Mouse (Mus musculus): ENCODE data around the gene Ube2d1. TPM values are rescaled to one million over a fixed set of nuclear protein-coding genes. Genes with fewer than 3 reads are reported as not detected.

Ube2d1 gene
- polyA plus RNA-seq, 1 experiment from 2014 or later: 86.9 TPM

GRCm38 (mm10) chr10:71273008-71273739, 11.9 kb downstream of the Ube2d1 start:
- 77% methylated on average over 9 of the region's 9 CpGs for WGBS (ENCODE audit: insufficient replicate concordance)
- H3K9me3 ChIP-seq (replicated peaks; ENCODE audit: control insufficient read depth, low read length): no peaks in the 10 kb centered on the region
- no peak overlapping the region for H3K4me3 ChIP-seq (ENCODE audit: low read depth, low read length)
- H3K4me1 ChIP-seq (ENCODE audit: control insufficient read depth, insufficient read depth, low read length): no peaks in the 10 kb centered on the region
- no peak overlapping the region for H3K27ac ChIP-seq (ENCODE audit: low read depth, low read length)
- H3K27me3 ChIP-seq (ENCODE audit: control insufficient read depth, insufficient read depth, low read length): no peaks in the 10 kb centered on the region
- ATAC-seq (replicated peaks; ENCODE audit: insufficient number of reproducible peaks, low FRiP score, low TSS enrichment): no peak
- H3K4me2 ChIP-seq: no peak overlapping the region
- no peaks in the 10 kb centered on the region for H3K36me3 ChIP-seq (ENCODE audit: control insufficient read depth, insufficient read depth, low read length)
- no peak overlapping the region for H3K9ac ChIP-seq (ENCODE audit: low read depth, low read length)

DNA sequence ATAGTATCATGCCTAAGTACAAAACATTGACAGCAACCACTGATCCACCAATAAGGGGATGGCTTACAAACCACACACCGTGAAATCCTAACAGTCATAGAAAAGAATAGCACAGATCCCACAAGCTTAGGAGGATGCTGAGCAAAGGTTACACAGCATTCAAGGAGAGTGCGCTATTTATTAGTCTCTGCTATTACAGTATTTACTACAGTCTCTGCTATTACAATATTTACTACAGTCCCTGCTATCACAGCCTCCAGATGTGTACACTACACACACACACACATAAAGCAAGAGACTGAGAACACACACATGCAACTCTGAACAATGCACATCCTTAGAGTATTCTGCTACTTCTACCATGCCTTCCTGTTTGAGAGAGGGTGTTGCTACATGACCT, 17.1 kb downstream of the Ube2d1 start:
- H3K27ac ChIP-seq (ENCODE audit: low read depth, low read length): no peak overlapping the region
- ATAC-seq (replicated peaks; ENCODE audit: insufficient number of reproducible peaks, low FRiP score, low TSS enrichment): no peak
- no peak overlapping the region for H3K4me3 ChIP-seq (ENCODE audit: low read depth, low read length)
- H3K4me1 ChIP-seq (ENCODE audit: control insufficient read depth, insufficient read depth, low read length): no peaks in the 10 kb centered on the region; the same call in 1 of the 2 replicates
- no peak overlapping the region for H3K9ac ChIP-seq (ENCODE audit: low read depth, low read length)
- no peaks in the 10 kb centered on the region for H3K36me3 ChIP-seq (ENCODE audit: control insufficient read depth, insufficient read depth, low read length)
- H3K9me3 ChIP-seq (replicated peaks; ENCODE audit: control insufficient read depth, low read length): no peaks in the 10 kb centered on the region
- H3K4me2 ChIP-seq: no peak overlapping the region
- H3K27me3 ChIP-seq (ENCODE audit: control insufficient read depth, insufficient read depth, low read length): no peaks in the 10 kb centered on the region
- 88% methylated on average over 2 of the region's 2 CpGs for WGBS (ENCODE audit: insufficient replicate concordance)

DNA sequence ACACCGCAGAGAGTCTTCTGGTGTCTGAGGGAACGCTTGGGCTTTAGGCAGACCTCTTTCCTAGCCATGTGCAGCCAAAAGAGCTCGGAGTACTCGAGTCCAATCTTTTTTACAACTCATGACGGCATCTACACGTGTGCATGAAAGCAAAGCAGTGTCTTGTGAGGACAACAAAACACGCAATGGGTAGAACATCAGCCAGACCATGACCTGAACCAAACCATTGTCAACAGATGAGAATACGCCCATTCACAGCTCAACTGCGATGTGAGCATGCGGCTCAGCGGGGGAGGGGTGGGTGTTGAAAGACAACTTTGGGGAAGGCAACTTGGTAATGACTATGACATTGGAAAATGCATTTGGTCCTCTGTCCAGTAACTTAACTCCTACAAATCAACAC, 17.6 kb downstream of the Ube2d1 start:
- Histone ChIP-seq H3K4me2 (no peak overlapping the region), H3K27ac (ENCODE audit: low read depth, low read length) (no peak overlapping the region), H3K36me3 (ENCODE audit: control insufficient read depth, insufficient read depth, low read length) (no peaks in the 10 kb centered on the region), H3K27me3 (ENCODE audit: control insufficient read depth, insufficient read depth, low read length) (no peaks in the 10 kb centered on the region), H3K4me3 (ENCODE audit: low read depth, low read length) (no peak overlapping the region), H3K9ac (ENCODE audit: low read depth, low read length) (no peak overlapping the region), H3K4me1 (ENCODE audit: control insufficient read depth, insufficient read depth, low read length) (no peaks in the 10 kb centered on the region; the same call in 1 of the 2 replicates), H3K9me3 (replicated peaks; ENCODE audit: control insufficient read depth, low read length) (no peaks in the 10 kb centered on the region)
- whole genome bisulfite sequencing (ENCODE audit: insufficient replicate concordance): 70% methylated on average over 11 of the region's 11 CpGs
- no peak for ATAC-seq (replicated peaks; ENCODE audit: insufficient number of reproducible peaks, low FRiP score, low TSS enrichment)

- no peaks in the 10 kb centered on the region for H3K9me3 ChIP-seq (replicated peaks; ENCODE audit: control insufficient read depth, low read length)
- WGBS (ENCODE audit: insufficient replicate concordance): 82% methylated on average over 4 of the region's 4 CpGs
- no peak overlapping the region for H3K27ac ChIP-seq (ENCODE audit: low read depth, low read length)
- no peak overlapping the region for H3K9ac ChIP-seq (ENCODE audit: low read depth, low read length)
- no peak overlapping the region for H3K4me3 ChIP-seq (ENCODE audit: low read depth, low read length)
- no peak for ATAC-seq (replicated peaks; ENCODE audit: insufficient number of reproducible peaks, low FRiP score, low TSS enrichment)
- no peak overlapping the region for H3K4me2 ChIP-seq
- peaks cover 3% of the 10 kb centered on the region; the same call in 1 of the 2 replicates for H3K36me3 ChIP-seq (ENCODE audit: control insufficient read depth, insufficient read depth, low read length)
- H3K4me1 ChIP-seq (ENCODE audit: control insufficient read depth, insufficient read depth, low read length): no peaks in the 10 kb centered on the region; the same call in 1 of the 2 replicates
- no peaks in the 10 kb centered on the region for H3K27me3 ChIP-seq (ENCODE audit: control insufficient read depth, insufficient read depth, low read length)
Observed at GRCm38 (mm10) chr10:71265067-71265466, 20.0 kb downstream of the Ube2d1 start.

- H3K36me3 ChIP-seq (ENCODE audit: control insufficient read depth, insufficient read depth, low read length): peaks cover 7% of the 10 kb centered on the region; the same call in 1 of the 2 replicates
Observed at GRCm38 (mm10) chr10:71261637-71262036, 23.4 kb downstream of the Ube2d1 start.

GRCm38 (mm10) chr10:71258943-71259342, 26.1 kb downstream of the Ube2d1 start:
- 76% methylated on average over 5 of the region's 5 CpGs for WGBS (ENCODE audit: insufficient replicate concordance)
- H3K36me3 ChIP-seq (ENCODE audit: control insufficient read depth, insufficient read depth, low read length): peaks cover 10% of the 10 kb centered on the region; the same call in 1 of the 2 replicates

More at GRCm38 (mm10) chr10:71261637-71262036, 23.4 kb downstream of the Ube2d1 start:
- ATAC-seq (replicated peaks; ENCODE audit: insufficient number of reproducible peaks, low FRiP score, low TSS enrichment): no peak
- WGBS (ENCODE audit: insufficient replicate concordance): 74% methylated on average over 8 of the region's 8 CpGs
- H3K9ac ChIP-seq (ENCODE audit: low read depth, low read length): no peak overlapping the region
- H3K27ac ChIP-seq (ENCODE audit: low read depth, low read length): no peak overlapping the region
- no peak overlapping the region for H3K4me2 ChIP-seq
- H3K4me3 ChIP-seq (ENCODE audit: low read depth, low read length): no peak overlapping the region
- no peaks in the 10 kb centered on the region for H3K27me3 ChIP-seq (ENCODE audit: control insufficient read depth, insufficient read depth, low read length)
- no peaks in the 10 kb centered on the region for H3K9me3 ChIP-seq (replicated peaks; ENCODE audit: control insufficient read depth, low read length)
- H3K4me1 ChIP-seq (ENCODE audit: control insufficient read depth, insufficient read depth, low read length): no peaks in the 10 kb centered on the region; the same call in 1 of the 2 replicates

DNA sequence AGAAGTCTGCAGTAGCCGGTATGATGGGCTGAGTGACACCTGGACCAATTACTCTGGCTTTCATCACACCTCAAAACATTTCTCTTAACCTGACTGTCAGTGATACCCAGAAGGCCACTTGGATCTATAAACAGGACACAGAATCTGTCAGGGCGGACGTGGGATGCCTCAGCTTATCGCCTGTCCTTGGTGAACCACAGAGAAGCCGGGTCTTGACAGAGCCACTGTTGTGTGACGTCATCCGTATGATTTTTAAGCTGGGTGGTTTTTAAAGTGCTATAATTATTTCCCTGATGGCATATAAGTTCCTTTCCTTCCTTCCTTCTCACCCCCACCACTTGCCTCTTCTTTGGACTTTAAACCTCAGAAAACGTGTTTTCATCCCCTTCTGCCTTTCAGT, 26.5 kb downstream of the Ube2d1 start:
- Histone ChIP-seq H3K27ac (ENCODE audit: low read depth, low read length) (no peak overlapping the region), H3K36me3 (ENCODE audit: control insufficient read depth, insufficient read depth, low read length) (peaks cover 10% of the 10 kb centered on the region; the same call in 1 of the 2 replicates), H3K27me3 (ENCODE audit: control insufficient read depth, insufficient read depth, low read length) (no peaks in the 10 kb centered on the region), H3K4me1 (ENCODE audit: control insufficient read depth, insufficient read depth, low read length) (no peaks in the 10 kb centered on the region), H3K4me2 (no peak overlapping the region), H3K9ac (ENCODE audit: low read depth, low read length) (no peak overlapping the region), H3K4me3 (ENCODE audit: low read depth, low read length) (no peak overlapping the region), H3K9me3 (replicated peaks; ENCODE audit: control insufficient read depth, low read length) (no peaks in the 10 kb centered on the region)
- 77% methylated on average over 8 of the region's 8 CpGs for WGBS (ENCODE audit: insufficient replicate concordance)
- ATAC-seq (replicated peaks; ENCODE audit: insufficient number of reproducible peaks, low FRiP score, low TSS enrichment): no peak

More at GRCm38 (mm10) chr10:71258943-71259342, 26.1 kb downstream of the Ube2d1 start:
- no peak for ATAC-seq (replicated peaks; ENCODE audit: insufficient number of reproducible peaks, low FRiP score, low TSS enrichment)
- no peaks in the 10 kb centered on the region for H3K27me3 ChIP-seq (ENCODE audit: control insufficient read depth, insufficient read depth, low read length)
- H3K9ac ChIP-seq (ENCODE audit: low read depth, low read length): no peak overlapping the region
- no peak overlapping the region for H3K4me2 ChIP-seq
- no peaks in the 10 kb centered on the region for H3K9me3 ChIP-seq (replicated peaks; ENCODE audit: control insufficient read depth, low read length)
- no peaks in the 10 kb centered on the region for H3K4me1 ChIP-seq (ENCODE audit: control insufficient read depth, insufficient read depth, low read length)
- H3K4me3 ChIP-seq (ENCODE audit: low read depth, low read length): no peak overlapping the region
- H3K27ac ChIP-seq (ENCODE audit: low read depth, low read length): no peak overlapping the region

GRCm38 (mm10) chr10:71253147-71253546, 31.9 kb downstream of the Ube2d1 start:
- Histone ChIP-seq H3K27ac (ENCODE audit: low read depth, low read length) (no peak overlapping the region), H3K4me2 (no peak overlapping the region), H3K36me3 (ENCODE audit: control insufficient read depth, insufficient read depth, low read length) (peaks cover 3% of the 10 kb centered on the region; the same call in 1 of the 2 replicates), H3K4me1 (ENCODE audit: control insufficient read depth, insufficient read depth, low read length) (no peaks in the 10 kb centered on the region), H3K9me3 (replicated peaks; ENCODE audit: control insufficient read depth, low read length) (no peaks in the 10 kb centered on the region), H3K9ac (ENCODE audit: low read depth, low read length) (no peak overlapping the region), H3K4me3 (ENCODE audit: low read depth, low read length) (no peak overlapping the region), H3K27me3 (ENCODE audit: control insufficient read depth, insufficient read depth, low read length) (no peaks in the 10 kb centered on the region)
- ATAC-seq (replicated peaks; ENCODE audit: insufficient number of reproducible peaks, low FRiP score, low TSS enrichment): no peak
- WGBS (ENCODE audit: insufficient replicate concordance): 80% methylated on average over 4 of the region's 4 CpGs

- Histone ChIP-seq H3K9me3 (replicated peaks; ENCODE audit: control insufficient read depth, low read length) (no peaks in the 10 kb centered on the region), H3K27ac (ENCODE audit: low read depth, low read length) (no peak overlapping the region), H3K9ac (ENCODE audit: low read depth, low read length) (no peak overlapping the region), H3K4me2 (no peak overlapping the region), H3K27me3 (ENCODE audit: control insufficient read depth, insufficient read depth, low read length) (no peaks in the 10 kb centered on the region), H3K4me1 (ENCODE audit: control insufficient read depth, insufficient read depth, low read length) (no peaks in the 10 kb centered on the region), H3K36me3 (ENCODE audit: control insufficient read depth, insufficient read depth, low read length) (peaks cover 3% of the 10 kb centered on the region; the same call in 1 of the 2 replicates), H3K4me3 (ENCODE audit: low read depth, low read length) (no peak overlapping the region)
- ATAC-seq (replicated peaks; ENCODE audit: insufficient number of reproducible peaks, low FRiP score, low TSS enrichment): no peak
- 76% methylated on average over 5 of the region's 5 CpGs for WGBS (ENCODE audit: insufficient replicate concordance)
Observed at GRCm38 (mm10) chr10:71252421-71252820, 32.6 kb downstream of the Ube2d1 start.
